Mouse (Mus musculus) ZHBTc4 (cell line): ENCODE results near the gene Rbms1.

Source experiments
- DNase-seq: peaks from one replicate; pipeline ENCODE4 v3.0.0-alpha.2; 2011; ENCODE audit warnings: low read depth, low spot score

Gene Rbms1

DNA sequence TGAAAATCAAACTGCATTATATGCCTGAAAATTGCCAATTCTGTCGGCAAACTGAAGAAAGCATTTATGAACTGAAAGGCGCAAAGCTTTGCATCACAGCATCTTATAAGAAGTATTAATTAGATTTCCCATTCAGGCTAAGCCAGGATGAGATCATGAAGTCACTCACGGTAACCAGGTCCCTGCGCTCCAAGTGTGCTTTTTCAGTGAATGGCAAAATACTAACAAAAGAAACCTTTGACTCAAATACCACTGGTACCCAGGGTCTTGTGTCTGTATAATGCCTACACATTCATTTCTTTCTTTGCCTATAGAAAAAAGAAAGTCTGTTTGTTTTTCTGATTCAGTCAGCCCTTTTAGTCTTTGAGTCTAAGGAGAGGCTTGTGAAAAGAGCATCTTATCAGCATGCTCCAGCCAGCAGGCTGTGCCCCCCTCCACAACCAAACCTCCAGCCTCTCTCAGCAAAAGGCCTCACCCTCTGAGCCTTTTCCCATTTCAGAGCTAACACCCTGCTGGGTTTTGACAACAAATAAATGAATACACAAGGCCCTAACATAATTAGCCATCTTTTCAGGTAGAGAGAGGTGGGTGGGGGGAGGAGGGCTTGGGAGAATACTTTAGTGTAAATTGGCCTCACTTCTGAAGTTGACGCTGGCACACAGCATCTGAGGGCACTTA lies 83.7 kb downstream of the Rbms1 start:
- DNase-seq = no peak

- no peak for DNase-seq
Observed at GRCm38 (mm10) chr2:60877543-60878386, 85.2 kb downstream of the Rbms1 start.

DNA sequence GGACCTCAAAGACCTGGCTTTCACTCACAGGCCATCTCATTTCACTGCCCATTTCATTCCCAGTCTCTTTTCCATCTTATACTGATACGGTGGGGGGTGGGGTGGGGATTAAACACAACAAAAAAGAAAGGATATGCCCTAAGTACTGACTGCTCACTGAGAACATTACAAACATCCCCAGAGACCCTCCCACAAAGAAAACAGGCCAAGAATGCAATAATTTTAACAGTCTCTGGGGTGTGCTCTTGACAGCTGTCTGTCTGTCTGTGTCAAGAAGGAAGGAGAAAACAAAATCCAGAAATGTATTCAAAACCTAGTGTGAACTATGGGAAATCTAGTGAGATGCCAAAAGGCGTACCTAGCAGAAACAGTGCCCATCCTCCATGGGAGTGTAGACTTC lies 86.1 kb downstream of the Rbms1 start:
- DNase-seq = no peak

GRCm38 (mm10) chr2:60872095-60872811 lies 90.7 kb downstream of the Rbms1 start:
- DNase-seq = no peak

DNA sequence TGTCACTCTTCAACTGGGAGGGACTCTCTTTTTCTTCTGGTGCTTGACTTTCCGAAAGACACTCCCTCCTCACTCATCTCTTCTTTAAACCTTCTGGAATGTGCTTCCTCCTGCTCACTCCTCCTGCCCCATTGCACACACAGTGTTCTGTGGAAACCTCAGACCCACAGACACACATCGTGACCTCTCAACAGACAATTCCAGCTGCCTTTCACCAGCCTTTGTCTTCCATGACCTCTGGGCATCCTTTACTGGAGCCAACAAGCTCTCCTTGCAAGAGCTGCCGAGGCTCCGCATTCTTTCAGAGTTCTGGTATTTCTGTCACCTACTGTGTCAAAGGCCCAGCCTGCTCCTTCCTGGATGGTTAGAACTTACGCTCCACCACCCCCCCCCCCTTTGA lies 92.0 kb downstream of the Rbms1 start:
- peak; percentile 97 for DNase-seq

GRCm38 (mm10) chr2:60870450-60870849 lies 92.5 kb downstream of the Rbms1 start:
- peak; percentile 78 for DNase-seq

DNA sequence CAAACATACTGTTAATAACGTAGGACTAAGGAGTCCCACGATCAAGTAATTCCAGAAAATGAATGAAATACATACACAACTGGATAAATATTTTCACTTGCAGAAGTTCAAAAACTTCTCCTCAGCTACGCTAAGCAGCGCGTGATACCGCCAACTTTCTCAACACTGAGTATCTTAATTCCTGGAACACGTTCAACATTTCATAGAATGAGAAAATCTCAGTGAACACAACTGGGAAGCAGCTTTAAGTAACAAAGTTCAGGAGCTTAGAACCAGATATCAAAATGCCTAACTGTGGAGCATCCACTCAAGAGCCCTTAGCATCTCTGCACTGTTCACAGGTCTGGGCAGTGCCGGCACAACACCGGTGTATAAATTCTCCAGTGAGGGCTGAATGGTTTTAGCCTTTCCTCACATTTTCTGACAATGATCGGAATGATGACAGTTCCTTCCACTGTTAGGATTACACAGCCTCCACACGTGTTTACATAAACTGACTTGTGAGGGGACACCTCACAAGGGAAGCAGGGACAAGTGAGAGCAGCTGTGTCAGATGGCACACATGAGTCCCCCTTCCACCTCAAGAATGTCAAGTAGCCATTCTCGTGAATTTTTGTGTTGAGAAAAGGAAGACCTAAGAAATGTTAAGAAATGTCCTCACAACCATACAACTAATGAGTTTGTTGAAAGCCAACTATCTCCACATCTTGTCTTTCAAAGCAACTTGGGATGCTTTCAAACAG lies 93.8 kb downstream of the Rbms1 start:
- DNase-seq = no peak

GRCm38 (mm10) chr2:60868060-60868662 lies 94.8 kb downstream of the Rbms1 start:
- no peak for DNase-seq

- no peak for DNase-seq
Observed at GRCm38 (mm10) chr2:60867304-60867703, 95.7 kb downstream of the Rbms1 start.

GRCm38 (mm10) chr2:60865869-60866268 lies 97.1 kb downstream of the Rbms1 start:
- no peak for DNase-seq

GRCm38 (mm10) chr2:60864977-60865376 lies 98.0 kb downstream of the Rbms1 start:
- no peak for DNase-seq

DNA sequence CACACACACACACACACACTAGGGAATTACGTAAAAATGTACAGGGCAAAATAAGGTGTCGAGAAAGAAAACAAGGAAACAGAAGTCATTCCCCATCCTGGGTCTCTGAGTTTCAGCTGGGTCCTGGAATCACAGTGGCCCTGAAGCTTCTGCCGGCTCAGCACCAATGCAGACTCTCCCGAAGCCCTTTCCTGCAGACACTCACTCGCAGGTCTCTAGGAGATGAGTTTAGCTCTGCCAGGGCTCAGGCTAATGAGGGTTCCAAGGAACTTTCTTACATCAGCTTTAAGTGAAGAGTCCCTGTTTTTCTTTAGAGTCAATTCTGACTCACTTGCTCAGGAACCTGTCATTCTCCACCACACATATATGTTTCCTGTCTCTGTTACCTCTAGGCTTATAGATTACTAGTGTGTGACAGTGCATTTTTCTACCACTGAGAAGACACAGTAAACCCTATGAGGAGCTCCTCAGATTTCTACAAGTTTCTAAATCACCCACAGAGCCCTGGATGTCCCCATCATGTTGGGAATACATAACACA lies 98.7 kb downstream of the Rbms1 start:
- DNase-seq = no peak

- DNase-seq = no peak
Observed at GRCm38 (mm10) chr2:60863827-60864226, 99.2 kb downstream of the Rbms1 start.

DNA sequence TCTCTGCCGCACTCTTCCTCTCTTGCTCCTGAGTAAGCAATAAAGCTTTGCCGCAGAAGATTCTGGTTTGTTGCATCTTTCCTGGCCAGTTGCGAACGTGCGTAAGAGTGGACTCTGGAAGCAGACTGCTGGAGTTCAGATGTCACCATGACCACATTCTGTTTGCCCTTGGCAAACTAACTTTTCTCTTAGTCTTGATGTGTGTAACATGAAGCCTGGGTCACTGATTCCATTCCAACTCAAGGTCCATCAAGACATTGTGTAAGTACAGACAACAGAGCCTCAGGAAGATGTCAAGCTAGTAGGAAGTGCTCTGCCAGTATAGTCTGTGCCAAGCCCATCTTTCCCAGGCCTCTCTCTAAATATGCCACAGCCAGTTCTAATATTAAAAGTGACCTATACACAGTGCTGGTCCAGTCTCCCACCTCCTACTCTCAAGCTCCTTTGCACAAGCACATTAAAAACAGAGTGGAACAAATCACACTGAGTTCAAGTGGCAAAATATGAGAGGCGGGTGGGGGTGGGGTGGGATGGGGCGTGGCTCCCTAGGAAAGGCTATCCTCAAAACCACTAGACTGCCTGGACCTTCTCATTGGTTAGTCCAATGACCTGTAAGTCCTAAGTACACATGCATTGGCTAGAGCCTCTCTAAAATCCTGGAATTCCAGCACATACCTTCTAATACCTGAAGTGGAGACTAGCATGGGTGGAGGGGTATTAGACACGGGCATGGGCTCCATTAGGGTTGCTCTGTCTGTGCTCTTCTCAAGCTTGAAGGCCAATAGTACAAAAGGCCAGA lies 99.9 kb downstream of the Rbms1 start:
- DNase-seq = no peak

GRCm38 (mm10) chr2:60858116-60858515 lies 104.9 kb downstream of the Rbms1 start:
- DNase-seq = no peak

DNA sequence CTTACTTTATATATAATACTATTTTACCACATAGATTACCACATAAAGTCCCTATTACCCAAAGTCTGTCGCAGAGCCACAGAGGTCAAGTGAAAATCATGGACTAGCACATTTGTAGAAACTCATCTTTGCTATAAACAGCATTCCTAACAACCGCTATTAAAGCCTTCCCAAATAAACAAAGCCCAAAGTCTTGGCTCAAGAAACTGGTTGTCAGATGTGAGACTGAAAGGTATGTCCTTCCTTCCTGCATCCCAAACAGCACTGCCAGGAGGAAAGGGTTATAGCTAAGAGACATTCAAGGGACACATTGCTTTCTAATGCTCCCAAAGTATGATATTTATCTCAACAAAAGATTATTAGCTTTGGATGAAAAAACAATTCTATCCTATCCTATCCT lies 106.9 kb downstream of the Rbms1 start:
- DNase-seq = no peak

DNA sequence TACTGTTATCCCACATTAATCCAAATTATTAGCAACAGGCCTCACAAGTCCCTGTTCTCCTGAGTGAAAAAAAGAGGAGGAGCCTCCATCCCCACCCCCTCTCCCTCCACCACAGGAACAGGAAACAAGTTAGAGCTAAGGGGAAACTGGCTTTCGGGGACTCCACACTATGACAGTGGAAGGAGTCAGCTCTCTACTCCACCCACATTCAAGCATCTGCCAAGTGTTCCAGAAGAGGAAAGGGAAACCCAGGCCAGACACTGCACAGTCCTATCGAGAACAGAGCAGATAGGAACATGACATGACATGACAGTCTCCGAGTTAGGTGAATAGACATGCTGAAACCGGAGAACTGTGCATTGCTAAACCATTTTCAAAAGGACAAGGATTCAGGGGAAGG lies 108.0 kb downstream of the Rbms1 start:
- DNase-seq = no peak

- DNase-seq = no peak
Observed at GRCm38 (mm10) chr2:60851898-60852297, 111.1 kb downstream of the Rbms1 start.

- no peak for DNase-seq
Observed at GRCm38 (mm10) chr2:60851057-60851718, 111.8 kb downstream of the Rbms1 start.

GRCm38 (mm10) chr2:60848478-60848877 lies 114.5 kb downstream of the Rbms1 start:
- no peak for DNase-seq
